Mouse (Mus musculus) forebrain, embryonic 16.5 days (tissue): Measurements from ENCODE around the gene Rpa2. TPM values are rescaled to one million over a fixed set of nuclear protein-coding genes. Genes with fewer than 3 reads are reported as not detected.
A peak's percentile ranks its signal among the peaks of the same experiment; 100 is the strongest.
"Not testable (repeated sequence)": the region's sequence is repeated elsewhere in the genome, so short reads cannot be mapped to it uniquely, and the experiment has no call there.

ENCODE experiments used
- ATAC-seq: fragments of 200-750 bp; cut with Nextera tagmentation; 2 replicates; pipeline ENCODE4 v1.8.0; 2017; ENCODE audit warnings: mild to moderate bottlenecking, moderate library complexity
- H3K27ac ChIP-seq: fragments of 300-500 bp; sonication (generic); 2 replicates; pipeline ENCODE4 v1.5.1; 2014; ENCODE audit warnings: low read length, control low read depth
- H3K27me3 ChIP-seq: fragments of 300-500 bp; sonication (generic); replicated peaks from 2 replicates; pipeline ENCODE4 v1.6.1; 2014; ENCODE audit warnings: low read length; ENCODE audit not compliant: control insufficient read depth, insufficient read depth
- H3K36me3 ChIP-seq: fragments of 300-500 bp; sonication (generic); 2 replicates; pipeline ENCODE4 v1.6.1; 2014; ENCODE audit not compliant: control insufficient read depth, insufficient read depth
- H3K4me1 ChIP-seq: fragments of 300-500 bp; sonication (generic); replicated peaks from 2 replicates; pipeline ENCODE4 v1.6.1; 2014; ENCODE audit warnings: low read length; ENCODE audit not compliant: control insufficient read depth, insufficient read depth
- H3K4me2 ChIP-seq: fragments of 300-500 bp; sonication (generic); 2 replicates; pipeline ENCODE4 v1.6.1; 2014; ENCODE audit warnings: mild to moderate bottlenecking, low read length, control low read depth
- H3K4me3 ChIP-seq: fragments of 300-500 bp; sonication (generic); replicated peaks from 2 replicates; pipeline ENCODE4 v1.5.1; 2014; ENCODE audit warnings: mild to moderate bottlenecking, low read length, control low read depth
- H3K9ac ChIP-seq: fragments of 300-500 bp; sonication (generic); replicated peaks from 2 replicates; pipeline ENCODE4 v1.6.1; 2014; ENCODE audit warnings: low read depth, low read length, control low read depth
- H3K9me3 ChIP-seq: fragments of 300-500 bp; sonication (generic); 2 replicates; pipeline ENCODE4 v1.6.1; 2016; ENCODE audit warnings: low read length; ENCODE audit not compliant: control insufficient read depth
- WGBS: fragments of 180-500 bp; shearing (Covaris S2); extraction: QIAGEN DNeasy Blood & Tissue Kit; methylation state at CpG from one replicate; pipeline ENCODE4 v1.1.7; 2014; 5-methylcytosine and 5-hydroxymethylcytosine counted together
- polyA plus RNA-seq: library from polyadenylated mRNA; unstranded; fragments of >200 nt; fragmentation: Nextera tagmentation; extraction: Ambion mirVana; gene quantifications from 2 replicates; pipeline ENCODE4 v1.2.1, GENCODE M21; 2015

Rpa2 gene
- polyA plus RNA-seq = 55.8 and 61.7 TPM in 2 replicates

DNA sequence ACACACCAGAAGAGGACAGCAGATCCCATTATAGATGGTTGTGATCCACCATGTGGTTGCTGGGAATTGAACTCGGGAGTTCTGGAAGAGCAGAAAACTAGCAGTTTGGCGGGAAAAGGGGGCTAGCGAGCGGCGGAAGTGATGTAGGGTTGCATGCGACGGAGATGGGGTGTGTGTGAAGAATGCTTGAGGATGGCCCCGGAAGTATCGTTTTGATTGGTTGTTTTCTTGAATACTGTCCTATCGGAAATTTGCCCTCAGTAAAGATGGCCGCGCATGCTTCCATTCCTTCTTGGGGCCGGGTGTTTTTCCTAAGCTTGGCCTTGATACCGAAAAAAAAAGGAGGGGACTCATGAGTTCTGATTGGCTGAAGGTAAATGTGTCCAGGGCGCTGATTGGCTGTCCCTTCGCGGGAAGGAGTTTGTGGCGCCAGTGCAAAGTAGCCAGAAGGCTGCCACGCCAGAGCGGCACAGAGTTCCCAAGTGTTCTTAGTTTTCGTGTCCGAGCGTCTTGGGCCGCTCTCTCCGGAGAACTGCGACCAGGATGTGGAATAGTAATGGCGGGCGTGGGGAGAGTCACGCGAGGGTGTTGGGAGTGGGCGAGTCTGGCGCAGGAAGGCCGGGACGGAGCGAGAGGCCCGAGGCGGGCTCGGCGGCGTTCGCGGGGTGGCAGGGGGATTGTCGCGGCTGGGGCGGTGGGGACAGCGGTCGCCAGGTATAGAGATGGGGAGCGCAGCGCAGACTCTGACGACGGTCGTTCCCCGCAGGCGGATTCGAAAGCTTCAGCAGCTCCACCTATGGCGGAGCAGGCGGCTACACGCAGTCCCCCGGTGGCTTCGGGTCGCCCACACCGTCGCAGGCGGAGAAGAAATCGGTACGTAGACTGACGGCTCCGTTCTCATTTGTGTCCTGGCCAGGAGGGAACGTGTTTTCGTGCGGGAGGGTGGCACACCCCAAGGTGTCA is at the start of gene Rpa2:
Gene Rpa2, plus strand, starts transcription at position 419 of the 963 bp plus-strand sequence.
- peak; percentile 99 for ATAC-seq
- Histone ChIP-seq H3K4me2 (peak within 1 kb of the TSS; percentile 88), H3K27ac (no peak within 1 kb of the TSS), H3K36me3 (no peaks in the 10 kb centered on the region; the same call in 1 of the 2 replicates), H3K27me3 (no peaks in the 10 kb centered on the region), H3K9ac (peak within 1 kb of the TSS; percentile 63), H3K9me3 (no peaks in the 10 kb centered on the region), H3K4me3 (peak within 1 kb of the TSS; percentile 81), H3K4me1 (peaks cover 11% of the 10 kb centered on the region)
- WGBS = under 1% methylated on average over 63 of the region's 71 CpGs

DNA sequence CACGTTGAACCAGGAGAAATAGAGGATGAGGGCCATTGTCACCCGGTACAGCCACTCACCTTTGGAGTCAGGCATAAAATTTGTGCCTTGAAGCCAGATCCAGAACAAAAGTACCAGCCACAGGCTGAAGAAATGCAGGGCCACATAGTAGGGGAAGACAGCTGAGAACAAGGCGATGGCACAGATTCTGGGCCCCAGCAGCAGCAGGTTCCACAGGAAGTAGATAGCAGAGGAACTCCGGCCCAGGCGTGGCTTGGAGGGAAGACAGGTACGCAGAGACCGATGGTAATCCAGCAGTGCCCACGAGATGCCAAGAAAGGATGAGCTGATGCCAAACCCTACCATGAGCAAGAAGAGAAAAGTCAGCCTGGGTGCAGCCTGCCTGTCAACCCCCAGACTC is 39.9 kb upstream of the Rpa2 start:
- WGBS = 91% methylated on average over 8 of the region's 8 CpGs
- H3K4me3 ChIP-seq = no peak overlapping the region
- ATAC-seq = no peak
- H3K27ac ChIP-seq = no peak overlapping the region
- no peak overlapping the region for H3K4me2 ChIP-seq
- no peak overlapping the region for H3K9ac ChIP-seq
- peaks cover 9% of the 10 kb centered on the region for H3K4me1 ChIP-seq
- H3K36me3 ChIP-seq = no peaks in the 10 kb centered on the region
- H3K27me3 ChIP-seq = no peaks in the 10 kb centered on the region
- H3K9me3 ChIP-seq = no peaks in the 10 kb centered on the region

DNA sequence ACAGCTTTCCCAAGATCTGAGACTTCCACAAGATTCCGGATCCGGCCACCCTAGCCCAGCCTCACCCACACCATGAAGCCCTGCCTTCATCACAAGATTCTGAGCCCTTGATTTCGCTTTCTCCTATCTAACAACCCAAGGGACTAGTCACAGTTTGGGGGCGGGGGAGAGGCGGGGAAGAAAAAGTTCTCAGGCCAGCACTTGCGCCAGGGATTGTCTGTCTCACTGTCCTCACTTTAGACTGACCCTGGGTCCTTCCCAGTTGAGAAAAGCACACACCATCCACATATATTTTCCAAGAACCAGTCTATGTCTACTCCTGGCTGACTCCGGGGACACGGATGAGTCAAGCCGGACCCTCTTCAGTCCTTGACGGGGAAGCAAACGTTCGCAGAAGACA is 36.5 kb upstream of the Rpa2 start:
- Histone ChIP-seq H3K27me3 (no peaks in the 10 kb centered on the region), H3K4me1 (peaks cover 9% of the 10 kb centered on the region), H3K4me2 (peak overlapping the region; percentile 89), H3K36me3 (no peaks in the 10 kb centered on the region), H3K9ac (peak overlapping the region; percentile 65), H3K9me3 (no peaks in the 10 kb centered on the region), H3K27ac (no peak overlapping the region), H3K4me3 (peak overlapping the region; percentile 65)
- 52% methylated on average over 12 of the region's 12 CpGs for WGBS
- ATAC-seq = no peak

DNA sequence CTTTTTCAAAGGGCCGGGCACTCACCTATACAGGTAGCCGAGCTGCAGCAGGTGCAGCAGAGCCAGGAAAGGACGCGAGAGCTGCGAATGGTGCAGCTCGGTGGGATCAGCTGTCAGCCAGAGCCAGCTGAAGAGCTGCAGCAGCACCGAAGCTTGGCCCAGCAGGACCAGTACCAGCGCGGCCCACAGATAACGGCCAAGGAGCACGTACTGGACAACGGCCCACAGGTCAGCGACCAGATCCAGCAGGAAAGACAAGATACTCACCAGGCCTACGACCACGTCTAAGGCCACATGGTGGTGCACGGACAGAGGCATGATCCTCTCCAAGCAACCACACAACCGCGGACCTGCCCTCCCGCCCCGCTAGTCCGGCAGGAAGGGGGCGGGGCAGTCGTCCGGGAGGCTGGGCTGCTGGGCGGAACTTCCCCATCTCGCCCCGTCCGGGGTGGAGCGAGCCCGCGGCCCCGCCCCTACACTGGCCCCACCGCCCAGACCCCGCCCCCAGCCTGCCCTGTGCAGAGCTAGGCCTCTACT is 35.9 kb upstream of the Rpa2 start, which contains the start of gene Xkr8:
Gene Xkr8, minus strand, starts transcription at position 399 of the 537 bp plus-strand sequence.
- H3K9me3 ChIP-seq = no peaks in the 10 kb centered on the region
- peak within 1 kb of the TSS; percentile 89 for H3K4me2 ChIP-seq
- peak; percentile 96 for ATAC-seq
- peak within 1 kb of the TSS; percentile 65 for H3K4me3 ChIP-seq
- H3K27me3 ChIP-seq = no peaks in the 10 kb centered on the region
- peaks cover 9% of the 10 kb centered on the region for H3K4me1 ChIP-seq
- H3K9ac ChIP-seq = peak within 1 kb of the TSS; percentile 65
- no peak within 1 kb of the TSS for H3K27ac ChIP-seq
- no peaks in the 10 kb centered on the region for H3K36me3 ChIP-seq
- WGBS = 1% methylated on average over 33 of the region's 34 CpGs

DNA sequence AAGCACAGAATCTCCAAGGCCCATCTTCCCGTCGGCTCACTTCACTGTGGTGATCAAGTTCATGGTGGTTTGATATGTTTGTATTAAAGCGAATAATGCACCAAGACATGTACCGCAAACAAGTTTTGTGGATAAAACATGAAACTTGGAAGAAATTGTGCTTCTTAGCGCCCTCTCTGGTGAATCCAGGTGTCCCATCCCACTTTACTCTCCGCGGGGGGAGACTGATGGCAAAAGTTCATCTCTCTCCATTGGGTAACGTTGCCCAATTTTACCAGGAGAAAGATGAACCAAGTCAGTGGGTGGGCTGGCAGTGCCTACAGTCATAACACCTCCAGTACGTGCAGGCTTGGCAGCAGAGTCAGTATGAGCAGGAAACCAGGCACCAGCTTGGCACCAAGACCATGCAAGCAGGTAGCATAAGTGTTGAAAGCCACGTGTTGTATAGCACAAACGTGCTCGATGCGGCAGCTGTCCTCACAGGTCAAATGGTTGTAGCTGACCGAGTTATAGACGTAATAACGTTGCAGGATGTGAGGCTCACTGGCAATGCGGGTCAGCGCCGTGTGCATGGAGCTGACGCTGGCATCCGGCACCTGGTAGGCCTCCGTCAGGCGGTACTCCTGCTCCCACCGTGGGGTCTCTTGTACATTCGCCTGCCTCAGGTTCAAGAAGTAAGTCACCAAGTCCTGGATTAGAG is 34.9 kb upstream of the Rpa2 start:
- Histone ChIP-seq H3K27ac (no peak overlapping the region), H3K4me3 (no peak overlapping the region), H3K27me3 (no peaks in the 10 kb centered on the region), H3K36me3 (no peaks in the 10 kb centered on the region), H3K4me1 (peaks cover 9% of the 10 kb centered on the region), H3K9ac (no peak overlapping the region), H3K9me3 (no peaks in the 10 kb centered on the region), H3K4me2 (no peak overlapping the region)
- no peak for ATAC-seq
- 91% methylated on average over 25 of the region's 25 CpGs for WGBS

DNA sequence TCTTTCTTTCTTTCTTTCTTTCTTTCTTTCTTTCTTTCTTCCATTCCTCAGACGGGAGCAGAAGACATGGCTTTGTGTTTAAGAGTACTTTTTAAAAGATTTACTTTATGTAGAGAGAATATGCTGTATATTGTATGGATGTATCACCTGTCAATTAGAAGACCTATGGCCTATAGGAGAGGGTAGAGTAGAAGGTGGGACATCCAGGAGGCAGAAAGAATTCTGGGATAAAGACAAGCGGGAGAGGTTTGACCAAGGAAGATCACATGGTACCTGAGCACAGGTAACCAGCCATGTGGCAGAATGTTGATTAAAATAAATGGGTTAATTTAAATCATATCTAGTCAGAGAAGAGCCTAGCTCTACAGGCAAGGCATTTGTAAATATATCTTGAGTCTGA is 33.4 kb upstream of the Rpa2 start:
- Histone ChIP-seq H3K9ac (no peak overlapping the region), H3K4me1 (peaks cover 9% of the 10 kb centered on the region), H3K36me3 (no peaks in the 10 kb centered on the region), H3K27ac (no peak overlapping the region), H3K27me3 (no peaks in the 10 kb centered on the region), H3K4me3 (no peak overlapping the region), H3K9me3 (no peaks in the 10 kb centered on the region), H3K4me2 (no peak overlapping the region)
- no peak for ATAC-seq
- 89% methylated on average over 2 of the region's 2 CpGs for WGBS

DNA sequence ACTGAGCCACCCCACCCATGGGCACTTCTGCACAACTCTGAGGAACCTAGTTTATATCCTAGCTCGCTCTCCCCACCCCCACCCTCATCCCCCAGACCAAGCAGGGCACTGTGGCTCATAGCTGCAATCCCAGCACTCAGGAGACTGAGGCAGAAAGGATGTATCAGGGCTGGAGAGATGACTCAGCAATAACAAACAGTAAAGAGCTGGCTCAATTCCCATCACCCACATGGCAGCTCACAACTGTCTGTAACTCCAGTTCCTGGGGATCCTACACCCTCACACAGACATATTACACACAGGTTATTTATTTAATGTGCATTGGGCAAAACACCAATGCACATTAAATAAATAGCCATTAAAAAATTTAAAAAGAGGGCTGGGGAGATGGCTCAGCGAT is 32.7 kb upstream of the Rpa2 start:
- no peaks in the 10 kb centered on the region for H3K9me3 ChIP-seq
- no peaks in the 10 kb centered on the region for H3K27me3 ChIP-seq
- peaks cover 9% of the 10 kb centered on the region for H3K4me1 ChIP-seq
- H3K9ac ChIP-seq = no peak overlapping the region
- H3K4me2 ChIP-seq = no peak overlapping the region
- H3K36me3 ChIP-seq = no peaks in the 10 kb centered on the region
- no peak overlapping the region for H3K4me3 ChIP-seq
- WGBS = 72% methylated on average over 2 of the region's 2 CpGs
- no peak for ATAC-seq
- no peak overlapping the region for H3K27ac ChIP-seq

DNA sequence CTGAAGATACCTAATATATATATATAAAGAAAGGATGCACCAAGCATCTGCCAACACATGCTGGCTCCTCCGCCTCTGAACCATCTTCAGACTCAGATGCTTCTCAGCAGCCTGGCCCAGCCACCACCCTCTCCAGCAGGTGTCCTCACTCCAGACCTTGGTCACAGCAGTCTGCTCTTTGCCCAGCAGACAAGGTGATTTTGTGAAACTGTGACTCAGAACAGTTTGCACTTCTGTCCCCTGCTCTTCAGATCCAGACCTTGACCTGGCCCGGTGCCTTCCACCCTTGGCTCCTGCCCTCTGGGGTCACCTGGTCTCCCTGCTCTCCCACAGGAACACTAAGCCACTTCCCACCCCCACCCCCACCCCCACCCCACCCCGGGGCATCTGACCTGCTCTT is 32.2 kb upstream of the Rpa2 start:
- Histone ChIP-seq H3K9ac (no peak overlapping the region), H3K4me3 (no peak overlapping the region), H3K4me2 (no peak overlapping the region), H3K9me3 (no peaks in the 10 kb centered on the region), H3K27me3 (no peaks in the 10 kb centered on the region), H3K36me3 (no peaks in the 10 kb centered on the region), H3K4me1 (peaks cover 9% of the 10 kb centered on the region), H3K27ac (no peak overlapping the region)
- 86% methylated on average over 3 of the region's 3 CpGs for WGBS
- no peak for ATAC-seq

DNA sequence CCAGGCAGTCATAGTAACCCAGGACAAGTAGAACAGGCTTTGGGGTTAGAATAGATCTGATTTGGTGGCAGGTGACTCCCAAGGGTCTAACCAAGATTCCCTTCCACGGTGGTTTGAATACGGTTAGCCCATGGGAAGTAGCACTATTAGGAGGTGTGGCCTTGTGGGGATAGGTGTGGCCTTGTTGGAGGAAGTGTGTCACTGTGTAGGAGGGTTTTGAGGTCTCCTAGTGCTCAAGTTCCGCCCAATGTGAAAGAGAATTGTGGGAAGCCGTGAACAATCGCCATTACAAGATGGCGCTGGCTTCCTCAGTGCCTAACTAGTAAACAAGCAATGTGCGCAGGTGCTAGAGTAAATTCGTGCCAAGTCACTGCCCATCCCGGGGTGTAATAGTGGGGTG is 31.0 kb upstream of the Rpa2 start:
- not testable (repeated sequence) for H3K4me3 ChIP-seq, H3K4me2 ChIP-seq, ATAC-seq, H3K9ac ChIP-seq, H3K27ac ChIP-seq, H3K4me1 ChIP-seq, H3K36me3 ChIP-seq, H3K27me3 ChIP-seq, H3K9me3 ChIP-seq
- WGBS = 93% methylated on average over 9 of the region's 9 CpGs
